Mouse (Mus musculus) 3T3-L1 (cell line): ENCODE results near the gene A730046J19Rik.

Experiments
- DNase-seq: peaks from one replicate; pipeline ENCODE4 v3.0.0-alpha.2; 2015; ENCODE audit warnings: low read depth, low spot score

The A730046J19Rik gene

DNA sequence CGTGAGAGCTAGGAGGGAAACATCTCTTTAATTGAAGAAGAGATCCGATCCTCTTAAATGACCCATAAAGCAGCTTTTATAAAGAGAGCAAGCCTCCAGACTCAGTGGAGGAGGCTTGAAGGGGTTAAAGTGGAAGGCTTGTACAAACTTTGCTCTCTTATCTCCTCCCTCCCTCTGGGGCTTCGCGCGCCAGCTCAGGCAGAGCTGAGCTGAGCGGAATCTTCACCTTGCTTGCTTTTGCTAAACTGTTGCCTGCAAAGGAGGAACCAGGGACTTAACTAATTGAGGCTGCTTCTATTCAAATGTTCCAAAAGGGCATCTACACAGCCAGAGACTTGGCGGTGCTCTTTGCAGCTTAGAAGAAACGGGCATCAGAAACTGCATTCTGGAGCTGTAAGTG is at the start of gene A730046J19Rik:
TSS of gene A730046J19Rik (plus strand) at position 173 of the 400 bp plus-strand sequence.
- no peak for DNase-seq

DNA sequence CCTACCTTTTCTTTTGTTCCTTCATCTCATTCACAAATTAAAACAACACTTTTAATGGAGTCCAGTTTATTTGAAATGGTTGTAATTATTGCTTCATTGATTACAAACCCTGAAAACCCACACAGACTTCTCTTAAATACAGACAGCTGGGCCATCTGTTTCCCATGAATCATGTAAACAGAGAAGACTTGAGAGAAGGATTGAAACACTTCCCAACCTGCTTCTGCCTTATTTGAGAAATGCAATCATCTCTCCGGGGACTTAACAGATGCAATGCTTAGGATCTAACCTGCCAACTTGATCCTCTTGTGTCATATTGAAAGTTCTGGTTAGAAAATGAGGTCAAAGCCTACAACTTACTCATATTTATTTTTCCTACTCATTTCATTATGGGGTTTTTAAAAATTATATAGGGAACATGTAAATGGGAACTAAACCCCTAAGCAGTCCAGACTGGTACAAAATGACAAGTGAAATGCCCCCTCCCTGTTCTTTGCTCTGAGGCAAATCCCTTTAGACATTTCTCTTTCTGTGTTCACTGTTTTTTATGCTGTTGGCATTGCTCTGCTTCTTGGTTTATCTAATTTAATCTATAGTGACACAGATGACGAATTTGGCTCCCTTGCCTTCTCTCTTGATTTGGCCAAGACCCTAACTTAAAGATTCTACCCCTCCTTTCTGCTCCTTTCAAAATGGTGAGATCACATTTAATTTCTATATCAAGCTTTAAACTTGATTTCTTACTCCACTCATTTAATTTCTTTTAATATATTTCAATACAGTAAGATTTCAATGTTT is 48.7 kb upstream of the A730046J19Rik start:
- no peak for DNase-seq

DNA sequence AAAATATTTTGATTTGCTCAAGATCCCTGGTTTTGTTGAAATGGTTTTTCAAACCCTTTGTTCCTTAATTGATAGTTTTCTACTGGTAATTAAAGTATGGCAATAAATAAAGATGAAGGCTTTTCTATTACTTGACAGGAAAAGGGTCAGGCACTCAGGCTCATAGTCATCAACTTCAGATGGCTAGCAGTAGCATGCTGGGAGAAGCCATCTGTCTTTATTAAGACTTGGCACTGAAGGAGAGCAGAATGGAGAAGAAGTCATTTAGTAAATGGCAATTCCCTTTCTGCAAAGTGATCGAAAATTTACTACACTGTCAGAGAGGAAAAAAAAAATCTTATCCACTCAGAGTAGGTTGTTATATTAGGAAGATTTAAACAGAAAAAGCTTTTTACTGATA is 17.2 kb upstream of the A730046J19Rik start:
- no peak for DNase-seq

DNA sequence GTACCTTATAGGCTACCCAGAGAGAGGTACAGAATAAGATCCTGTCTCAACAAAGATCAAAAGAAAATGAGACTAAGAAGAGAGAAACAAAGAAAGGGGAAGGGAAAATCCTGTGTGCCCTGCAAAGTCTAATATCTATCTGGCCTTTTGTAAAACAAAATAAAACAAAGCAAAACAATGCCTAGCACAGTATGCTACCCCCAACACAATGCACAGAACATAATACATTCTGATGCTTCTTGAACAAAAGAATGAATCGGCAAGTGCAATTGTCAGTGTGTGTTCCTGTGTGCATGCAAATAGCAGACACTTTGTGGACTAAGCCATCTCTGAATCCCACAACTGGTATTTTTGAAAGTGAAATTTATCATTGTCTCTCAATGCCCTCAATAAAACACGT is 3.5 kb upstream of the A730046J19Rik start:
- DNase-seq: no peak

DNA sequence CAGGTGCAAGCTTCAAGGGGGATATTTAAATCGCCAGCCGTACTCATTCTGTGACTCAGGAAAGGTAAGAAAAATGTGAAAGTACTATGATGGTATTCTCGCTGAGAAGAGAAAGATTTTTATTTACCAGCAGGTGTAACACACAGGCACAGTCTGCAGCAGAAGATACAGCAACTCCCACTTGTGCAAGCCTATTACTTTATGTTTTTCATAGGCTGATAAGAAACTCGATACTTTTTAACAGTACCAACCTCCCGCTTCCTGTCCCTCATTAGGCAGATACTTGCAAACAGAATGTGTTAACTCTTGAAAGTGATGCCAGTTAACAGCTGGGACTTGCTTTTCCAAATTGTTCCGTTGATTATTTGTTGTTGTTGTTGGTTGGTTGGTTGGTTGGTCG is 616 bp downstream of the A730046J19Rik start:
- no peak for DNase-seq

DNA sequence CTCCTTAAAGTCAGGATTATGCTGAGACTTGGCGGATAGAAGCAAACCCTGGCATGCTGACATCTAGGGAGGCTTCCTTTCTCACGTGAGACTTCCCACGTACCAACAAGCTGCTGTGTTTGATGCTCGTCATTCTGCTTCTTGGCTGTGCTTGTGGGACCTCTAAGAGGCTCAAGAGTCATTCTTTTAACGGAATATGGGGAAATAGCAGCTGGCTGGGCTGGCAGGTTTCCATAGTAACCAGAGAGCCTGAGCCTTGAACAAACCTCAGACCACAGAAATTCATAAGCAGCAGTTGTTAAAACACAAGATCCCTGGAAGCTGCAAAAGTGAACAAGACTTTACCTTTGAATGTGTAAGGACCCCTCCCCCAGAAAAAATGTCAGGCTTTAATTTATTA is 9.4 kb downstream of the A730046J19Rik start:
- peak; percentile 48 for DNase-seq
